Mouse (Mus musculus): ENCODE measurements around the gene Ubr2. TPM values are rescaled to one million over a fixed set of nuclear protein-coding genes. Genes with fewer than 3 reads are reported as not detected.

Ubr2 gene
- total RNA-seq, 2 experiments from 2014 or later = 57.0 to 60.7 TPM

DNA sequence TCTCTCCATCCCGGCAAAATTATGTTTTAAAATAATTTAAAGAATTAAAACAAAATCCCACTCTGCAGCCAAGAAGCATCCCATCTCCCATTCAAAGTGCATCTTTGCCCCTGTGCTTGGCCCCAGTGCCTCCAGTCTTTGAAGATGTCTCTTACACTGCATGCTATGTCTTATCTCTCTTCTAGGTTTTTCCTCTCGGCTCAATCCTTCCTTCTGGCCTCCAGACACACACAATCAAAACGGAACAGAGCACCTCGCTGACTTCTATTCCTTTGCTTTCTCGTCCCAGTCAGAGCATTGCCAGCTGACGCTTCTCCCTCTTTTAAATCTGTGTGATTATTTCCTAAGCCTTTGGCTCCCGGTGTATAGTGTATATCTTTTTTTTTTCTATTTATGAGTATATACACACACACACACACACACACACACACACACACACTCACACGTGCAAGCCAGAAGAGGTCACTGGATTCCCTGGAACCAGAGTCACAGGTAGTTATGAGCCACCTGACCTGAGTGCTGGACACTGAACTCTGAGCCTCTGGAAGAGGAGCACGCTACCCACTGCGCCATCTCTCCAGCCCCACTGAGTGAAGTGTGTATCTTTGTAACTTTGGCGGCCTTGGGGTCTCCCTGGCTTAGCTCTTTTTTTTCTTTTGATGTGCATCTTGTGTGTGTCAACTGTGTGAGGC lies 125.0 kb downstream of the Ubr2 start:
- DNase-seq (ENCODE audit: low spot score) = no peak

GRCm38 (mm10) chr17:46884766-46885165 lies 125.6 kb downstream of the Ubr2 start:
- DNase-seq (ENCODE audit: low spot score) = no peak

DNA sequence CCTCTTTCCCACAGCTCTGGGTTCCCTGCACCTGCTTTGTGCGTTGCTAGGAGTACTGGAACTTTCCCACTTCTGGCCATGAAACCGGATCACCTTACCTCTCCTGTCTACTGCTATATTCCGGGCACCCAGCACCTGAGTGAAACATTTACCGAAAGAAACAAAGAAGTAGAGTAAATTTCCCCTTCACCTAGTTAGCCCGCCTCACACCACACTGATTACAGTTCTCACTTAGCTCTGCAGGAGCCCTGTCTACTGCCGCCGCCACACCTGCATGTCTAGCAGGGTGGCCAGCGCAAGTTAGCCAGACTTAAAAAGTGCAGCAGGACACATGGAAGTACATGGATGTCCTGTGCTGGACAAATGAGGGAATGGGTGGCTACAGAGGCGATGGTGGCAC lies 127.2 kb downstream of the Ubr2 start:
- no peak for DNase-seq (ENCODE audit: low spot score)

DNA sequence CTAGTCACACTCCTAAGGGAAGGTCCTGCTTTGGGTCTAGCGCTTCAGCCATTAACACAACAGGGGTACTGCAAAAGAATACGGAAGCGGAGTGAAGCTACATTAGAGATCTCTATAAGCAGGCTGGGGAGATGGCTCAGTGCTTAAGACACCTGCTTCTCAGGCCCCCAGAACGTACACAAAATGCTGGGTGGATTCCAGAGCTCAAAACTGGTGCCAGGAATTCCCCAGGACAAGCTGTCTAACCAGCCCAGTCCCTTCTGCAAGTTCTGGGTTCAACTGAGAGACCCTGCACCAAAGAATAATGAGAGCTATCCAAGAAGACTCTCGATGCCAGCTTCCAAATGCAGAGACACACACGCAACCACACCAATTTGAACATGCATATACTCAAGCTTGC lies 128.6 kb downstream of the Ubr2 start:
- DNase-seq (ENCODE audit: low spot score) = no peak

- no peak for DNase-seq (ENCODE audit: low spot score)
Observed at GRCm38 (mm10) chr17:46880322-46880721, 130.0 kb downstream of the Ubr2 start.

GRCm38 (mm10) chr17:46879841-46880311 lies 130.5 kb downstream of the Ubr2 start:
- peak; percentile 76 for DNase-seq (ENCODE audit: low spot score)

Other genes with a start within 250 kb of the Ubr2 start
- gene Ptcra, start 246.8 kb downstream of the Ubr2 start, total RNA-seq (2021) = not detected
- gene 2310039H08Rik, start 237.9 kb downstream of the Ubr2 start, total RNA-seq (2021) = 10 to 100 TPM; 38.2 to 40.1 TPM
- 10 to 100 TPM; 36.7 to 37.9 TPM for gene Rpl7l1, start 227.9 kb downstream of the Ubr2 start, total RNA-seq (2021)
- gene Bicral, start 152.1 kb downstream of the Ubr2 start, total RNA-seq (2021) = 10 to 100 TPM in 1 of 2 experiments, 1 to 10 TPM in 1; 9.3 to 13.7 TPM
- gene Tbcc, start 119.9 kb downstream of the Ubr2 start, total RNA-seq (2021) = 1 to 10 TPM; 7.1 to 7.4 TPM
- gene Prph2, start 100.1 kb downstream of the Ubr2 start, total RNA-seq (2021) = not detected

All from gastrocnemius, adult 18-20 months (tissue).